Mouse (Mus musculus) heart, adult 2 months (tissue): Measurements from ENCODE around the gene P2rx3. TPM values are rescaled to one million over a fixed set of nuclear protein-coding genes. Genes with fewer than 3 reads are reported as not detected.

ENCODE experiments used
- DNase-seq, 2 experiments: peaks; one replicate each; pipeline ENCODE4 v3.0.0; 2021
- H3K27ac ChIP-seq: fragments of 200-600 bp; 2 replicates; pipeline ENCODE4 v1.8.1; 2022
- H3K27me3 ChIP-seq: fragments of 200-500 bp; 2 replicates; pipeline ENCODE4 v1.6.1; 2012; ENCODE audit warnings: mild to moderate bottlenecking, low read length, inconsistent platforms, mixed read lengths; ENCODE audit not compliant: control insufficient read depth, insufficient read depth
- H3K36me3 ChIP-seq: fragments of 200-500 bp; 2 replicates; pipeline ENCODE4 v1.6.1; 2012; ENCODE audit warnings: low read length, inconsistent platforms; ENCODE audit not compliant: control insufficient read depth, insufficient read depth
- H3K4me1 ChIP-seq: fragments of 200-500 bp; 2 replicates; pipeline ENCODE4 v1.6.1; 2011; ENCODE audit warnings: low read length; ENCODE audit not compliant: control insufficient read depth, insufficient read depth
- H3K4me3 ChIP-seq: fragments of 200-600 bp; 2 replicates; pipeline ENCODE4 v1.8.1; 2022
- H3K79me2 ChIP-seq: fragments of 200-500 bp; replicated peaks from 2 replicates; pipeline ENCODE4 v1.6.1; 2012; ENCODE audit warnings: mild to moderate bottlenecking, inconsistent platforms, low read length, moderate library complexity, mixed read lengths; ENCODE audit not compliant: control insufficient read depth, insufficient read depth
- H3K9ac ChIP-seq: fragments of 200-500 bp; 2 replicates; pipeline ENCODE4 v1.6.1; 2012; ENCODE audit warnings: low read depth, mild to moderate bottlenecking, control low read depth, inconsistent platforms, low read length, mixed read lengths
- CTCF ChIP-seq: fragments of 200-600 bp; IDR thresholded peaks from 2 replicates; pipeline ENCODE4 v1.8.1; 2022; ENCODE audit warnings: antibody characterized with exemption, mild to moderate bottlenecking, moderate library complexity
- EP300 ChIP-seq: fragments of 200-500 bp; IDR thresholded peaks from 2 replicates; pipeline ENCODE4 v1.6.1; 2011; ENCODE audit warnings: low read depth, low read length, control low read depth; ENCODE audit not compliant: insufficient read depth
- POLR2A ChIP-seq: fragments of 200-500 bp; IDR thresholded peaks from 2 replicates; pipeline ENCODE4 v1.6.1; 2011; ENCODE audit warnings: mild to moderate bottlenecking, low read depth, low read length, control low read depth; ENCODE audit not compliant: insufficient read depth
- WGBS: fragments of 180-500 bp; shearing (Covaris S2); methylation state at CpG from one replicate; pipeline ENCODE4 v1.1.7; 2018; 5-methylcytosine and 5-hydroxymethylcytosine counted together
- intact Hi-C: fragments of 180-260 bp; cut with DNase I; formaldehyde crosslinking; loops from one replicate; pipeline ENCODE4 v1.15.1; 2025
- polyA plus RNA-seq: library from polyadenylated mRNA; depleted of rRNA; stranded (reverse); fragments of >200 nt; gene quantifications from 2 replicates; pipeline ENCODE4 v1.2.3, GENCODE M21; 2012
- total RNA-seq, 2 experiments: library from RNA; stranded (reverse); gene quantifications; 2 replicates each; pipeline ENCODE4 v1.2.3; 2021

P2rx3 gene
- total and polyA plus RNA-seq, 3 experiments, result 0.25 to 0.81 (median 0.39) TPM

DNA sequence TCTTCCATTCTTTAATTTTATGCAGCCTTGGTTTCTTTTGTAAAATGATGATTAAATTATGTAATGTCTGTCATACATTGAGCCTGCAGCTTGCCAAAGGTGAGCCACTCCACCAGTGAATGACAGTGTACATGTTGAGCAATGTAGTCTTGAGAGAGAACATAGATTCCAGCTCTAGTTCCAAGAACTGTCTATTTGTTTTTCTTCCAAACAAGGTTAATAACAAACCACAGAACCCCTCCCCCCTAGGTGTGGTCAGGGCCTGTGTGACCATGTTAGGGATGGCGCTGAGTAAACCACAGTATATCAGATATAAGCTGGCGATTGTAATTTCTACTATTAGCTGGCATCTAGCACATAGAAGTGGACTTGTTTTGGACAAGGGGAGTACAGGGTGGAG is 40.9 kb downstream of the P2rx3 start:
- no peak overlapping the region for H3K9ac ChIP-seq
- H3K4me3 ChIP-seq, result no peak overlapping the region
- H3K4me1 ChIP-seq, result peaks cover 11% of the 10 kb centered on the region
- WGBS, result 89% methylated on average over 2 of the region's 2 CpGs
- no peaks in the 10 kb centered on the region for H3K36me3 ChIP-seq
- no peaks in the 10 kb centered on the region for H3K79me2 ChIP-seq
- H3K27me3 ChIP-seq, result no peaks in the 10 kb centered on the region
- DNase-seq, result no peak
- no peak for TF ChIP-seq EP300
- TF ChIP-seq CTCF, result no peak
- no peak for TF ChIP-seq POLR2A
- intact Hi-C loops, result no loop called here
- H3K27ac ChIP-seq, result no peak overlapping the region

DNA sequence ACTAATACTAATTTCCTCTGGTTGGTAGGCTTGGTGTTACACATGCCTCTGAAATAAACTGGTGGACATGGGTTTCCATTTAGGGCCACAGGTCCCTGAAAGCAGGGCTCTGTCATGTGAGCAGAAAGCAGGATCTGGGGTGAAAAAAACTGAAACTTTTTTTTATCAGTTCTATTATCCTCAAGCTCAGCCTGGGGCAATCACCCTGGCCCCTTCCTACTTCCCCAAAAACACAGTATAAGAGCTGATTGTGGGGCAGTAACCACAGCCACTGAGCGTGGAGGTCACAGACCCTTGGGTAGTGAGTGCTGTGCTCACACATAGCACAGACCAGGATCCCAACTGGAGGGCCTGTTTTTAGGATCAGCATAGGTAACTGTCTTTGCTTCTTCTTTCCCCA is 49.3 kb downstream of the P2rx3 start, which contains the start of gene Prg3:
Prg3 (plus strand) TSS at position 286 of the 400 bp plus-strand sequence.
- Histone ChIP-seq H3K4me1 (no peaks in the 10 kb centered on the region), H3K27me3 (no peaks in the 10 kb centered on the region), H3K9ac (no peak within 1 kb of the TSS), H3K36me3 (no peaks in the 10 kb centered on the region), H3K79me2 (no peaks in the 10 kb centered on the region), H3K4me3 (no peak within 1 kb of the TSS), H3K27ac (no peak within 1 kb of the TSS)
- intact Hi-C loops, result no loop called here
- no peak for TF ChIP-seq POLR2A
- TF ChIP-seq CTCF, result no peak
- TF ChIP-seq EP300, result no peak
- DNase-seq, result no peak
- 70% methylated on average over 1 of the region's 1 CpGs for whole genome bisulfite sequencing

DNA sequence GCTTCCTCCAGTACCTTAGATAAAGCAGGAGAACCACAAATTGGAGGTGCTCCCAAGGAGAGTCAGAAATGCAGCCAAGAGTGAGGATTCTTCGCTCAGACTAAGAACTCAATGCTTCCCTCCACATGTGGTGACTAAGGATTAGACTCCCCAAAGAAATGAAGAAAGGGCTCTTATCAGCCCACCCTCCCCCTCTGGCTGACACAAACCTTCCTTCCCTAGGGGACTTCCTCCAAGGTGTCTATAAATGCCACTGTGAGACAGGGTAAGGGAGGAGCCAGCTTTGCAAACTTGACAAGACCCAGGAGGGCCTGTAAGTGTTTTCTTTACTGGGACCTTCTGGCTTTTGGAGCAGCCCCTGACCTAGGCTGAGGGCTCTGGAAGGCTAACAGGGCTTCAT is 57.1 kb downstream of the P2rx3 start, which contains the start of gene Prg2:
Prg2 (plus strand) TSS at position 274 of the 400 bp plus-strand sequence.
- Histone ChIP-seq H3K36me3 (no peaks in the 10 kb centered on the region), H3K4me1 (no peaks in the 10 kb centered on the region), H3K27me3 (no peaks in the 10 kb centered on the region), H3K4me3 (no peak within 1 kb of the TSS), H3K9ac (no peak within 1 kb of the TSS), H3K79me2 (no peaks in the 10 kb centered on the region), H3K27ac (no peak within 1 kb of the TSS)
- no peak for DNase-seq
- no peak for TF ChIP-seq CTCF
- TF ChIP-seq EP300, result no peak
- TF ChIP-seq POLR2A, result no peak
- 57% methylated on average over 1 of the region's 1 CpGs for WGBS
- intact Hi-C loops, result no loop called here

DNA sequence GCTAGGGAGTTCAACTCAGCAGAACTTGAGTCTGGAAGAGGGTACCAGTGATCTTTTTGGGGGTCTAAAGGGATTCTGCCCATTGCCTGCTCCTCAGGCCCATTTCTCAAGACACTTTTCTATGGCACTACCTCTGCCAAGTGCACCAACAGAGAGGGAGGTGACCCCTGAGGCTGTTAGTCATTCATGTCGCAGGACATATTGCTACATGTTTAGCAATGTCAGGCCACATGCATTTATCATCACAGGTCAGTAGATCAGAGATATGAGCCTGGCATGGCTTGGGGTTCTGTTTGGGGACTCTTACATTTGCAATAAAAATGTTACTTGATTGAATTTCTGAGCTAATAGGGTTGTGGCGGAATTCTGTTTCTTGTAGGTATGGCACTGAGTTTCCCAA is 61.7 kb downstream of the P2rx3 start:
- Histone ChIP-seq H3K27ac (no peak overlapping the region), H3K9ac (no peak overlapping the region), H3K4me1 (no peaks in the 10 kb centered on the region), H3K27me3 (no peaks in the 10 kb centered on the region), H3K79me2 (no peaks in the 10 kb centered on the region), H3K36me3 (no peaks in the 10 kb centered on the region), H3K4me3 (no peak overlapping the region)
- intact Hi-C loops, result no loop called here
- 93% methylated on average over 2 of the region's 2 CpGs for WGBS
- no peak for DNase-seq
- TF ChIP-seq CTCF, result no peak
- no peak for TF ChIP-seq EP300
- TF ChIP-seq POLR2A, result no peak

DNA sequence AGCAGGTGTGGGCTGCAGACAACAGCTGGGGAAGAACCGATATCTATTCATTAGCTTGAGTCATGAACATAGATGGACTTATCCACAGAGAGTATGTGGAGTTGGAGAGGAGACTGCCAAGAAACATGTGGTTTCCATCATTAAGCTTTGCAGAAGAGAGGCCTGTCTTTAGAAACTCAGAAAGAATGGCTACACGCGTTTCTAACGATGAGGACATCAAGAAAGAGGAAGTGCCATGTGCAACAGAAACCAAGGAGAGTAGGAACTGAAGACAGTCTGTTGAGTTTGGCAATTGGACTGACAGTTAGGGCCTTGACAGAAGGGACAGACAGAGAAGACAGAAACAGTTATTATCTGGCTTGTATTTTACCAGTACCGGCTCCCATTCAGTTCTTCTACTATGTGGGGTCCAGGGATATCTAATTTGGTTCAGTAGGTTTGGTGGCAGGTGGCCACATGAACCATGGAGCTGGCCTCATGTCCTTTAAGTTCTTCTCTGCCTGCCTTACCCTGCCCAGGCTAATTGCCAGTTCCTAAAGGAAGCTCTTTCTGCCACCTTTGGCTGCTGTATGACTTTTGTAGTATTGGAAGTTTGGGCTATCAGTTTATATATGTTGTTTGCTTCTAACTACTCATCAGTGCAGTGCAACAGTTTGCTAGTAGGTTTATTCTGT is 69.8 kb downstream of the P2rx3 start:
- Histone ChIP-seq H3K27me3 (no peaks in the 10 kb centered on the region), H3K36me3 (no peaks in the 10 kb centered on the region), H3K4me1 (no peaks in the 10 kb centered on the region), H3K9ac (no peak overlapping the region), H3K79me2 (no peaks in the 10 kb centered on the region), H3K4me3 (no peak overlapping the region), H3K27ac (no peak overlapping the region)
- 62% methylated on average over 5 of the region's 5 CpGs for WGBS
- intact Hi-C loops, result no loop called here
- DNase-seq, result no peak
- no peak for TF ChIP-seq EP300
- TF ChIP-seq CTCF, result no peak
- no peak for TF ChIP-seq POLR2A

DNA sequence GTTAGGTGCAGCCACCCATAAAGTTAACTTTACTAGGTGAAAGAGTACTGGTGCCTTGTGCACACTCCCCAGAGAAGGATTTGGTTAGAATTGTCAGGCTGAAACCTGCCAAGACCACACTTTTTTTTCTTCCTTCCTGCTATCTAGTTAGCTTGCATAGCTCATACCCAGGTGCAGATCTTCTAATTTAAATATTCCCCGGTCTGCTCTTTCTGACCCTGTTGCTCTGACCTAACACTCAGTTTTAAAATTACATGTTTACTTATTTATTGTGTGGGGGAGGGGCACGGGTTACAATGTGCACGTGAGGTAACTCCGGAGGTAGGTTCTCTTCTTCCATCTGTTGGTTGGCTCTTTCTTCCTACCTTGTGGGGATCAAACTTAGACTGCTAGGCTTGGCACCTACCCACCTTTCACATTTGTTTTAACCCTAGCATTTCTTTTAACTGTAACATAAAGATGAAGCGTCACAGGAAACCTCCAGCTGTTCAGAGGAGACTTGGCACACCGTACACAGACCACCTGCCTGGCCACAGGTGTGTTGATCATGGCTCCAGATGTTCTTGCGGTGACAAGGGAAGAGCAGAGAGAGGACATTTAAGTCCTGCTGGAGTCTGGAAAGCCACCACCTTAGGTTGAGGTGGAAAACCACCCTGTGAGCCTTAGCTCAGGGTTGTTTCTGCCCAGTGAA is 73.0 kb downstream of the P2rx3 start:
- intact Hi-C loops, result loop anchor here (5.0 kb wide), 1 partner anchor 92 kb away; no protein-coding TSS in a partner anchor
- H3K9ac ChIP-seq, result no peak overlapping the region
- DNase-seq, result no peak
- no peaks in the 10 kb centered on the region for H3K27me3 ChIP-seq
- H3K36me3 ChIP-seq, result peaks cover 5% of the 10 kb centered on the region
- H3K79me2 ChIP-seq, result no peaks in the 10 kb centered on the region
- no peak for TF ChIP-seq EP300
- TF ChIP-seq CTCF, result no peak
- no peak overlapping the region for H3K27ac ChIP-seq
- 90% methylated on average over 7 of the region's 7 CpGs for WGBS
- H3K4me1 ChIP-seq, result peaks cover 7% of the 10 kb centered on the region
- no peak overlapping the region for H3K4me3 ChIP-seq
